Mouse (Mus musculus): Measurements from ENCODE around the gene Pik3c2b.

DNA sequence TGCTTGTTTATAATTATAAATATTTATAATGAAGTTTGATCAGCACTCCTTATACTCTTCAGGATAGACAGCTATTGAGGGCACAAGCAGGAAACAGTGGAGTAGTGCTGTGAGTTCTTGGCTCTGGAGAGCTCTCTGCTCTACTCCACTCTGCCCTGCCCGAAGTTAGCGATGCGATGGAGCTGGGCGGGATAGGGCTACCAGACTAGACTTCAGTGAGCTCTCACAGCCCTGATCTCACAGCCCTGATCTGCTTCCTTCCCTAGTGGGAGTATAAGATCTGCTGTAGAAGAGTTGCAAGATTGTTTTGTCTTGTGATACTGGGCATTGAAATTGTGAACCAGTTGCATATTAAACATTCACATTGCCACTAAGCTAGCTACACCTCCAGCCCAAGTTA, 89.4 kb downstream of the Pik3c2b start:
- TF ChIP-seq POLR2A (IDR thresholded peaks at IDR 0.05; ENCODE audit: borderline replicate concordance, insufficient read depth, low read length) = no peak
- TF ChIP-seq CTCF (IDR thresholded peaks at IDR 0.05; ENCODE audit: borderline replicate concordance, insufficient read depth, low read depth, low read length) = no peak
